Mouse (Mus musculus): Measurements from ENCODE around the gene Akr1b8. TPM values are rescaled to one million over a fixed set of nuclear protein-coding genes. Genes with fewer than 3 reads are reported as not detected.

The Akr1b8 gene
- 4.8 and 5.5 TPM in 2 replicates for polyA plus RNA-seq (2015; fragmentation: Nextera tagmentation; extraction: Ambion mirVana)

DNA sequence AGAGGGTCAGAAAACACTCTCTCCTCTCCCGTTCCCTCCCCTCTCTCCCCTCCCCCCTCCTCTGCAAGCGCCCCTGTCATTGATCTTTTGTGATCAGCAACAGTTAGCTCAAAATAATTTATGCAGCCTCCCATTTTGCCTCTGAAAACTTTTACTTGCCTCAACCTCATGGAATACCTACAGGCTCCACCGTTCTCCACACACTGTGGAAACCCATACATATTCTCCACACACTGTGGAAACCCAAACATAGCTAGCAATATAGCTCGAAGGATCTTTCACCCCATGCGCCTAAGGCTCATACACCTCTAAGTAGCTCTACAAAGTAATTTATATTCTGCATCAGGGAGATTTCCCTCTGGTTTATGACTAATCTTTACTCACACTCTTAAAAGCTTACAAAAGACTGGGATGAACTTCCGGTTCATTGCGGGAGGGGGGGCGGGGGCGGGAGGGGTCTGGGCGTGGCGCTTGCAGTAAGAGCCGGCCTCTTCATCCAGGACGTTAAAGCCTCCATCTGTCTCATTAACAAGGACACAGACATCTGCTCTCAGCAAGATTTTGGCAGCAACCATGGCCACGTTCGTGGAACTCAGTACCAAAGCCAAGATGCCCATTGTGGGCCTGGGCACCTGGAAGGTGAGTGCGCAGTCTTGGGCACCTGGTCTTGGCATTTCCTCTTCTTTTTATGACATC is at the start of gene Akr1b8:
Akr1b8 (plus strand) TSS at position 462 of the 696 bp plus-strand sequence.
- Histone ChIP-seq H3K36me3 (no peaks in the 10 kb centered on the region), H3K4me2 (replicated peaks) (peak within 1 kb of the TSS; percentile 49), H3K9me3 (no peaks in the 10 kb centered on the region), H3K4me1 (replicated peaks) (peaks cover 10% of the 10 kb centered on the region), H3K4me3 (replicated peaks) (0 out of 2 replicates have a peak within 1 kb of the TSS, but pooled peaks have one; percentile 6), H3K9ac (no peak within 1 kb of the TSS), H3K27ac (no peak within 1 kb of the TSS; the same call in 1 of the 2 replicates), H3K27me3 (replicated peaks) (no peaks in the 10 kb centered on the region)
- ATAC-seq, result peak; percentile 52
- WGBS, result 16% methylated on average over 16 of the region's 16 CpGs

GRCm38 (mm10) chr6:34304675-34305241 is 49.2 kb upstream of the Akr1b8 start:
- ATAC-seq, result peak; percentile 91
- Histone ChIP-seq H3K27ac (peak overlapping the region; percentile 27; the same call in 1 of the 2 replicates), H3K9me3 (no peaks in the 10 kb centered on the region), H3K4me3 (replicated peaks) (no peak overlapping the region), H3K4me1 (replicated peaks) (no peaks in the 10 kb centered on the region), H3K4me2 (replicated peaks) (no peak overlapping the region), H3K9ac (no peak overlapping the region), H3K36me3 (peaks cover 17% of the 10 kb centered on the region), H3K27me3 (replicated peaks) (no peaks in the 10 kb centered on the region)
- WGBS, result 55% methylated on average over 10 of the region's 10 CpGs

DNA sequence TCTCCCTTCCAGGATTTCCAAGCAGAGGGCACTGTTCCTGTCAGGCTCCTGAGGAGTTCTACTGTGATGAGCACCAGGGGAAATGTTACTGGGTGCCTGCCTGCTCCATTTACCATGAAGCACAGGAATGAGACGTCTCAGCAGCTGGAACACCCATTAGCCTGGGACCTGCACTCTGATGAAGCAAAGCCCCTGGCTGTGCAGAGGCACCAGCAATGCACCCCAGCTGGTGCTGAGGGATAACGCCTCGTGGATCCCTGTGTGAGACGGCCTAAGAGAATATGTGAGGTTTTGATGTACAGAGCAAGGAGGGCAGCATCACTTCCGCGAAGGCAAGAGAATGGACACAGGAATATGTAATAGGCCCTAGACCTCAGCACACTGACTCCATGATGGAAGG is 47.1 kb upstream of the Akr1b8 start:
- no peaks in the 10 kb centered on the region for H3K9me3 ChIP-seq
- H3K9ac ChIP-seq, result no peak overlapping the region
- no peaks in the 10 kb centered on the region for H3K4me1 ChIP-seq (replicated peaks)
- no peak overlapping the region for H3K27ac ChIP-seq
- ATAC-seq, result no peak
- no peak overlapping the region for H3K4me3 ChIP-seq (replicated peaks)
- no peak overlapping the region for H3K4me2 ChIP-seq (replicated peaks)
- H3K27me3 ChIP-seq (replicated peaks), result no peaks in the 10 kb centered on the region
- peaks cover 20% of the 10 kb centered on the region for H3K36me3 ChIP-seq
- 85% methylated on average over 6 of the region's 6 CpGs for WGBS

DNA sequence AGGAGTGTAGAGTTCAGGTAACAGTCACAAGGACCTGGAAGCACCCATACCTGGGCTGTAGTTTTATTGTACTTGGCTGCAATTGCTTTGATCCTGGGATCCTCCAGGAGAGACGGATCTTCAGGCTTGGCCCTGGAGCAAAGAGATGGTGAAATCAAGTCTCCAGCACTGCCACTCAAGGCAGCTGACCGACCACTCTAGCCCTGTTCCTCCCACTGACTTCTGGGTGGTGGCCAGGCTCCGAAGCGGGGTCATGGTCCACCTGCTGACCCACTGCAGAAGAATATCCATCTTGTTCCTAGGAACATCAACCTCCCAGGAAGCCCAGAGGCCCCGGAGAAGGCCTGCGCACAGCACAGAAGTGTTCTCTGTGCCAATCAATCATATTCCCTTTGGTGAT is 44.4 kb upstream of the Akr1b8 start:
- Histone ChIP-seq H3K27ac (no peak overlapping the region), H3K9ac (no peak overlapping the region), H3K4me1 (replicated peaks) (0 out of 2 replicates have a peak, but pooled peaks cover 4% of the 10 kb centered on the region), H3K36me3 (peaks cover 19% of the 10 kb centered on the region), H3K27me3 (replicated peaks) (no peaks in the 10 kb centered on the region), H3K4me3 (replicated peaks) (no peak overlapping the region), H3K9me3 (no peaks in the 10 kb centered on the region), H3K4me2 (replicated peaks) (no peak overlapping the region)
- 90% methylated on average over 6 of the region's 6 CpGs for WGBS
- no peak for ATAC-seq

GRCm38 (mm10) chr6:34310023-34310595 is 43.8 kb upstream of the Akr1b8 start:
- no peaks in the 10 kb centered on the region for H3K27me3 ChIP-seq (replicated peaks)
- no peak overlapping the region for H3K4me2 ChIP-seq (replicated peaks)
- H3K4me1 ChIP-seq (replicated peaks), result 0 out of 2 replicates have a peak, but pooled peaks cover 4% of the 10 kb centered on the region
- no peaks in the 10 kb centered on the region for H3K9me3 ChIP-seq
- peaks cover 17% of the 10 kb centered on the region for H3K36me3 ChIP-seq
- ATAC-seq, result no peak
- H3K4me3 ChIP-seq (replicated peaks), result no peak overlapping the region
- H3K9ac ChIP-seq, result no peak overlapping the region
- H3K27ac ChIP-seq, result no peak overlapping the region
- 88% methylated on average over 11 of the region's 11 CpGs for WGBS

- no peaks in the 10 kb centered on the region for H3K27me3 ChIP-seq (replicated peaks)
- 67% methylated on average over 9 of the region's 9 CpGs for WGBS
- H3K4me1 ChIP-seq (replicated peaks), result peaks cover 4% of the 10 kb centered on the region; the same call in 1 of the 2 replicates
- no peaks in the 10 kb centered on the region for H3K9me3 ChIP-seq
- no peak overlapping the region for H3K9ac ChIP-seq
- H3K36me3 ChIP-seq, result peaks cover 11% of the 10 kb centered on the region; the same call in 1 of the 2 replicates
- no peak overlapping the region for H3K4me3 ChIP-seq (replicated peaks)
- no peak overlapping the region; the same call in 1 of the 2 replicates for H3K4me2 ChIP-seq (replicated peaks)
- no peak for ATAC-seq
- H3K27ac ChIP-seq, result no peak overlapping the region
Measured at GRCm38 (mm10) chr6:34313386-34313785, 40.5 kb upstream of the Akr1b8 start.

DNA sequence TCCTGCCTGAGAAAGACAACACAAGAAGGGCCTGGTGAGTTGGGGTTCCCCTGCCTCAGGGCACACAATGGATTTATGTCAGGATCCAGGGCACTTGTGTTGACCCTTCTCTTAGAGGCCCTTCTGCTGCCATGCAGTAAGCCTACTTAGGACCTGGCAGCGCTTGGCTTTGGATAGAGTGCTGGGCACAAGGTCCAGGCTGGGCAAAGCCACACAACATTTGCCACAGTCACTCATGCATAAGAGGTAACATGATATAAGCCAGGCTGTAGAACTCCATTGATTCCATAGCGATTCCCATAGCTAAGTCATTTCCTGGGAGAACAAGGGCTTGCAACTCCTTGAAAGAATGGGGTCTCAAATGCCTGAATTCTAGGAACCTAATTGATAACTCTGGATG is 40.0 kb upstream of the Akr1b8 start:
- 90% methylated on average over 2 of the region's 2 CpGs for WGBS
- Histone ChIP-seq H3K4me2 (replicated peaks) (no peak overlapping the region; the same call in 1 of the 2 replicates), H3K4me3 (replicated peaks) (no peak overlapping the region), H3K4me1 (replicated peaks) (peaks cover 4% of the 10 kb centered on the region; the same call in 1 of the 2 replicates), H3K27ac (no peak overlapping the region), H3K27me3 (replicated peaks) (no peaks in the 10 kb centered on the region), H3K9me3 (no peaks in the 10 kb centered on the region), H3K36me3 (peaks cover 8% of the 10 kb centered on the region; the same call in 1 of the 2 replicates), H3K9ac (no peak overlapping the region)
- no peak for ATAC-seq

GRCm38 (mm10) chr6:34316854-34317771 is 36.8 kb upstream of the Akr1b8 start, which contains the start of gene Akr1b3:
Akr1b3 (minus strand) TSS chr6:34317478.
- H3K4me3 ChIP-seq (replicated peaks), result peak within 1 kb of the TSS; percentile 78
- H3K4me1 ChIP-seq (replicated peaks), result peaks cover 4% of the 10 kb centered on the region; the same call in 1 of the 2 replicates
- H3K4me2 ChIP-seq (replicated peaks), result peak within 1 kb of the TSS; percentile 90
- peak; percentile 100 for ATAC-seq
- 0 out of 2 replicates have a peak within 1 kb of the TSS, but pooled peaks have one; percentile 51 for H3K27ac ChIP-seq
- peak within 1 kb of the TSS; percentile 66 for H3K9ac ChIP-seq
- WGBS, result 2% methylated on average over 60 of the region's 60 CpGs
- no peaks in the 10 kb centered on the region for H3K36me3 ChIP-seq
- H3K9me3 ChIP-seq, result no peaks in the 10 kb centered on the region
- no peaks in the 10 kb centered on the region for H3K27me3 ChIP-seq (replicated peaks)

DNA sequence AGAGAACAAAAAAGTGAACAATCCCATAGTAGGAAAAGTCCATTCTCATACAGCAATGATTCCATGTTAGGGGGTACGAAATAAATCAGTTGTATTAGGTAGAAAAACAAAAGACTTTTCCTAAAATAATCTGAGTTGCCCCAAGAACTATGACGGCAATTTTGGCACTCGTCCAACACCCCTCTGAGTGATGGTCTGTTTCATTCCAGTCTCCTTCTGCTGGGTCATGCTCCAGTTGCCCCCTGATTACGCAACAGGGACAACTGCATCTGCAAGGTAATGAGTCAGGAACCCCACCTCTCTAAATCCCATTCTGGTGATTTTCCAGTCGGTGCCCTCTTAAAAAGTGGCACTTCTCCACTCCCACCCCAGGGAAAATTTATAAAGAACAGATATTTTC is 35.7 kb upstream of the Akr1b8 start:
- Histone ChIP-seq H3K9ac (no peak overlapping the region), H3K36me3 (no peaks in the 10 kb centered on the region), H3K27me3 (replicated peaks) (no peaks in the 10 kb centered on the region), H3K4me1 (replicated peaks) (peaks cover 4% of the 10 kb centered on the region; the same call in 1 of the 2 replicates), H3K27ac (no peak overlapping the region), H3K4me2 (replicated peaks) (peak overlapping the region; percentile 90), H3K4me3 (replicated peaks) (no peak overlapping the region), H3K9me3 (no peaks in the 10 kb centered on the region)
- WGBS, result 48% methylated on average over 5 of the region's 5 CpGs
- ATAC-seq, result no peak

- Histone ChIP-seq H3K4me3 (replicated peaks) (no peak overlapping the region), H3K9me3 (no peaks in the 10 kb centered on the region), H3K27ac (no peak overlapping the region), H3K9ac (no peak overlapping the region), H3K36me3 (no peaks in the 10 kb centered on the region), H3K4me2 (replicated peaks) (no peak overlapping the region), H3K4me1 (replicated peaks) (peaks cover 3% of the 10 kb centered on the region; the same call in 1 of the 2 replicates), H3K27me3 (replicated peaks) (no peaks in the 10 kb centered on the region)
- ATAC-seq, result no peak
- 76% methylated on average over 6 of the region's 6 CpGs for WGBS
Measured at GRCm38 (mm10) chr6:34318636-34319035, 35.3 kb upstream of the Akr1b8 start.

GRCm38 (mm10) chr6:34322121-34322520 is 31.8 kb upstream of the Akr1b8 start:
- Histone ChIP-seq H3K4me2 (replicated peaks) (no peak overlapping the region), H3K36me3 (no peaks in the 10 kb centered on the region), H3K27me3 (replicated peaks) (no peaks in the 10 kb centered on the region), H3K4me1 (replicated peaks) (no peaks in the 10 kb centered on the region), H3K9me3 (no peaks in the 10 kb centered on the region), H3K9ac (no peak overlapping the region), H3K4me3 (replicated peaks) (no peak overlapping the region), H3K27ac (no peak overlapping the region)
- 94% methylated on average over 7 of the region's 7 CpGs for WGBS
- no peak for ATAC-seq
